Mouse (Mus musculus) T-helper 2 cell (primary cell): ENCODE measurements around the gene Sema6d.

Experiments
- in situ Hi-C: fragments of 300-600 bp; cut with MboI, MseI; formaldehyde crosslinking; loops from one replicate; pipeline ENCODE4 v1.15.1; 2025; ENCODE audit warnings: high pct_unique_total_duplicates

Sema6d gene

DNA sequence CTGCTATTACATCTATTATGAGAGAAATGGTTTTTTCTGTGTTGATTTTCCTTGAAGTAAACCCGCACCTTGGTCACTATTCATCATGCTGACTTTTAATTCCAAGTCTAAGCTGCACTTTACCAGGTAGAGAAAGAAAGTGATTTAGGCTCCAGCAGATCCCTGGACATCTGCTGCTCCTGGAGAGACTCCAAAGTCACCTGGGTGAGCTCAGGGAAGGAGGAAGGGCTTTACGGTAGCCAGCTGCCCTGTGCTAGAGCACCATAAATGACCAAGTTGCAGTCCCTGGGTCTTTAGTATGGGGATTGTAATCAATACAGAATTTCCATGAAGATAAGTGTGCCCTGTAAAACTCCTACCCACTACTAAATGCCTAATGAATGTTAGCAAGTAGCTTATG is 309.8 kb downstream of the Sema6d start:
- in situ Hi-C loops = loop anchor here (10.0 kb wide), 1 partner anchor 1515 kb away; no protein-coding TSS in a partner anchor

DNA sequence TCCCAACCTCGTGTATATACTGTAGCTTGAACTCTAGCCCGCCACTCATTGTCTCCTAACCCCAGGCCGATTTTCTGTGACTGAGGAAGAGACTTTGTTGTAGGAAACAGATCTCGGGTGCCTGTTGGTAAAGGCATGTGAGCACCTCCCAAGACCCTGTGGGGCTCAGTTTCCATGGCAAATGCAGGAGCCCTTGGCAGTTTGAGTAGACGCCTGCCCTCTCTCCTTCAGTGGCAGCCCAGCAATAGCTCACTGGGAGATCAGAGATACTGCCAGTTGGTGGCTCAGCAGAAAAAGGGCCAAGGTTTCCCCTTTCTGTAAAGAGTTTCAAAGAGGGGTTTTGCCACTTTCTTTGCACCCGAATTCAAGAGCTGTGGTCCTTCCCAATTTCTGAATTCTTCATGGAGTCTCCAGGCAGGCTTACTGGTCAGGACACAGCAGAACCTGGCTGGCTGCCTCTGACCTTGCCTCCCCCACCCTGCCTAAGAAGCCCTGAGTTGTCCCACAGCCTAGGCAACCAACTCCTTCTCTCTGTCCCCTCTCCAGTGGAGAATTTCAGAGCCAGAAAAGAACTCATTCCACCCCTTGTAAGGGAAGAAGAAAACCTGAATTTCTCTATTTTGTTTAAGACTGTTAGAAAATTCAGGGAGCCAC is 312.1 kb downstream of the Sema6d start:
- in situ Hi-C loops = loop anchor here (10.0 kb wide), 1 partner anchor 1517 kb away; no protein-coding TSS in a partner anchor

DNA sequence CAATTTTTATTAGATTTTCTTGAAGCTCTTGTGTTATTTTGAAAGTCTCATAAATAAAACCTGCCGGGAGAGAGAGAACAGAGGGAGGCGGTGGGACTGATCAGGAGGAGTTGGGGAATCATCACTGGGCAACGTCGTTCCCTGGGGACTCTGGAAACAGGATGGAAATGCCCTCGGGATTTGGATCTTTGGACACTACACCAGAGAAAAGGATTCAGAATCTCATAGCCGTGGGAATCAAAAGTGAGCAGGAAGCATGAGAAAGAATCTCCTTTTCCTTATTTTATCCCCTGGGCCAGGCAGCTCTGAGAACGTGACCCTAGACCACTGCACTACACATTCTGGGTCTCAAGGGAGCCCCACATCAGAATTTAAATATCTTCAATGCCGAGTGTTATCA is 313.8 kb downstream of the Sema6d start:
- in situ Hi-C loops = loop anchor here (10.0 kb wide), 1 partner anchor 1519 kb away; no protein-coding TSS in a partner anchor

DNA sequence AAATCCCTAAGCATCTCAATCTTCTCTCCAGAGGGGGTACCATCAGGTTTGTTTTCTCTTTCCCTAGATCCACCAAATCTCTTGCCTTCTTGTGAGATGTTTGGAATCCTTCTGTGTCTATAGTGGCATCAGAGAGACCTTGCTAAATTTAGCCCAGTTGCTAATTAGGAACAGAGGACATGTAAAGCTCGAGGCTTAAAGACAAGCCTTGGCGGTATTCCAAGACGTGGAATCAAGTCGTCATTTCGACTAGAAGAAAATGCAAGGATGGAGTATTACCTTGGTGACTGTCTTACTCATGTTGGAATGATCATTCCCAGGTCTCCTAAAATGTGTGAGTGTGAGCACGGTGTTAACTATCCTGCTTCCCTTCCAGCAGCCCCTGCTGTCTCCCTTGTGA is 314.2 kb downstream of the Sema6d start:
- in situ Hi-C loops = loop anchor here (10.0 kb wide), 1 partner anchor 1519 kb away; no protein-coding TSS in a partner anchor

DNA sequence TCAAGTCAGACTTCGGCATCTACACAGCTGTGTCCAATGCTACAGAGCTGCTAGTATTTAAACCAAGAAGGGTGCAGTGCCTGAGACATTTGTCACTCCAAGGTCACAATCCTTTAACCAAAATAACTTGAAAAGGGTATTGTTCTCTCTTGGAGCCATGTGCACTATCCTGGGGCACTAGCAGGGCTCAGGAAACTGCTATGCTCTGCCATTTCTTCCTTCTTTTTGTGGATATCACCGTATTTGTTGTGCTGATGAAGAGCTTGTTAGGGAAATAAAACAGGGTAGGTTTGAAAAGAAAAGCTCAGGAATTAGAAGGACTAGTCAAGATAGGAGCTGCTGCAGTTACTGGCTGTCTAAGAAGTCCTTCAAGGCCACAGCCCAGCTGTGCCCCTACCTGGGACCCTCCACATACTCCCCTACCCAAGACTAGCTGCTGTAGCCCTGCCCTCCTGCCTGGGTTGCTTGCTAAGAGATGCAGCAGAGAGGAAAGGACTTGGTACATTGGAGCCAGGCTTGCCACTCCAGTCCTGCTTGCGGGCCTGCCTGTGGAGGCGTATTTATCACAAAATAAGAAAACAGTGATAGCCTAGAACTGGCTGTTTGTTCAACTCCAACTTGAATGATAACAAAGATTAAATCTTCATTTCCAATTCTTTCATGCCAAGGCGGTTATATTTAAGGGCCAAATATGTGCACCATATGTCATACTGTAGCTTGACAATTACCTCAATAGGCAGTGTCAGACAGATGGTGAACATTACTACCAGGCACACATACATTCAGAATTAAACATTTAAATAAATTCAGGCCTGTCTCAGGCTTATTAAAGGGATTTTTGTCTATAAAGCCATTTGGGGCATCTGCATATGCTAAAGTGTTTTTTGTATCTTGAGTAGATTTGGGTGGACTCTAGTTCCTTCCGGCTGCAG is 315.1 kb downstream of the Sema6d start:
- in situ Hi-C loops = loop anchor here (10.0 kb wide), 1 partner anchor 1520 kb away; no protein-coding TSS in a partner anchor

DNA sequence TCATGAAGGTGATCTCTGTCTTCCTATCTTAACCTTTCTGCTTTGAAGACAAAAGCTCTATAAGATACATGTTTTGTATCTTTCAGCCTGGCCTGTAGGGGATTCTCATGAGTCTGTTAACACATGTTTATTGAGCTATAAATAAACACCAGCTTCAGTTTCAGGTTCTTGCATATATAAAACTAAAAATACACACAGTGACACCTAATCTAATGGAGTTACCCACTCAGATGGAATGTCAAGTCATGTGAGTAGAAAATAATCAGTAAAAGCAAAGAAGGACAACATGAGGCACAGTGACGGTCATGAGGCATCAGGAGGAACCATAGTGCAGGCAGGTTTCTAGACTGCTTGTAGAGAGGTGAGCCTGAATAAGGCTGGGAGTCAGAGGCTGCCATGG is 319.2 kb downstream of the Sema6d start:
- in situ Hi-C loops = loop anchor here (10.0 kb wide), 1 partner anchor 1524 kb away; no protein-coding TSS in a partner anchor

DNA sequence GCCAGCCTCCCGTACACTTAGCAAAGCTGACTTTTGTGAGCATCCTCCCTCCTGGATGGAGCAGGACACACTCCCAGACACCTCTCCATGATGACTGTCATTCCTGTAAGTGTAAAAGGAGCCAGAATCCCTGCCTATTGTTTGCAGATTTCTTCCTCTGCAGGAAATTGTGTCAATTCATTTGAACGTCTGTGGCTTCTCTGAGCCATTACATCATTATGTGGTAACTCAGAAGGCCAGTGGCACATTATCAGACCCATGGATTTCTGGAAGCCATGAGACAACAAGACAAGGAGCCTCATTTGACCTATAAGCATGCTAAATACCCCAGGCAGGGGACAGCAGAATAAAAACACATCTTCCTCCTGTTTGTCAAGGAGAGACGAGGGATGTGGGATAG is 327.0 kb downstream of the Sema6d start:
- in situ Hi-C loops = loop anchor here (5.0 kb wide), 1 partner anchor 71 kb away; no protein-coding TSS in a partner anchor

DNA sequence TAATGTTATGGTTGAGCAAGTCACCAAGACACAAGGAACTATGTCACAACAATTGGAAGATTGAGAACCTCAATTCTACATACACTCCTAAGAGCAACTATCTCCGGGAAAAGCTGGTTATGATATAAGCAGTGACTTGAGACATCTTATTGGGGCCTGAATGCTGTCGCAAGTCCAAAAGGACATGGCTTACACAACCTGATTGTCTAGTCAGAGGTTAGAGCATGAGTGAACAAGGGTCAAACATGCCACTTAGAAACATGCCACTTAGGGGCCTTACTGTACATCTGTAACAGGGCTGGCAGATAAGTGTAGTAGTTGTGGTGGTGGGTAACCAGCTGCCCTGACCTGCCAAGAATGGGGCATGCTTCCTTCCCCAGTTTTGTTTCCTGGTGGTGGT is 328.6 kb downstream of the Sema6d start:
- in situ Hi-C loops = loop anchor here (5.0 kb wide), 1 partner anchor 69 kb away; no protein-coding TSS in a partner anchor

DNA sequence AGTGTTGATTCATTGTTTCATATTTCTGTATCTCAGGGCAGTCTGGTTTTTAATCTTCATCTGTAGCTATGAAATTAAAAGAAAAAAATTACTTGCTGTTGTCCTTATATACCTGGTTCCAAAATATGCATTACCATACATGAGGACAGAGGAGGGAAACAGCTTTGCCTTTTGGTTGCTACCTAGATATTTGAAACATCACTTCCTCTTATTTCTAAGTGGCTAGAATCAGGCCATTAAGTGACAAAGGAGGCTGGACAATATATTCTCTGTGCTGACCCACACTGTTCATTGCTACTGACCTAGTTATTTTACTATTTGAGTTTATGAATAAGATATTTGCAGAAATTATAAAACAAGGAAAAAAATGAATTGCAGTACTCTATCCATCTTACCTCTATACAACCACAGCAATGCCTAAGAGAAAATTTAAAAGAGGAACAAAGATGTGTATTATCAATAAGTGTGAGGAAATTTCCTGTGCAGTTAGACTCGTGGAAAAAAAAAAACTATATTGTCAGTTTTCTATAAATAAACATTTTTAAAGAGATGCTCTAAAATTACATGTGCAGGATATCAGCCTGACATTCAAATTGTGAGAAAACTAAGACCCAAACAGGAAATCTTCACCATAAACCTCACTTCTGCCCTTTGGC is 330.5 kb downstream of the Sema6d start:
- in situ Hi-C loops = no loop called here

DNA sequence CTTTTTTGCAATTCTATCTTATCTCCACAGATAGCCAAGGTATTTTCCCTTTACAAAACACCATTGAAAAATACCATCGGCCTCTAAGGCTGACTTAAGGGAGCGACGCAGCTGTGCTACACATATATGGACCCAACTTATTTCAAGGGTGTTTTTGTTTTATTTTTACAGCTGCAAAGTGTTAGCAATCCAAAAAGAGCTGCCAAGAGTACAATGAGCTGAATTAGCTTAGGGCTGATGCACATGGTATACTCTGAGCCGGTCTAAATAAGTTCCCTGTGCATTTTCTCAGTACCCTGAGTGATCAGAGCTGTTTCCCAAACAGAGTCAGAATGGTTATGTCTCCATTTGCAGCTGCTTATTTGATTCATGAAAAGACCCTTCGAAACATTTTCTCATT is 340.0 kb downstream of the Sema6d start:
- in situ Hi-C loops = no loop called here

DNA sequence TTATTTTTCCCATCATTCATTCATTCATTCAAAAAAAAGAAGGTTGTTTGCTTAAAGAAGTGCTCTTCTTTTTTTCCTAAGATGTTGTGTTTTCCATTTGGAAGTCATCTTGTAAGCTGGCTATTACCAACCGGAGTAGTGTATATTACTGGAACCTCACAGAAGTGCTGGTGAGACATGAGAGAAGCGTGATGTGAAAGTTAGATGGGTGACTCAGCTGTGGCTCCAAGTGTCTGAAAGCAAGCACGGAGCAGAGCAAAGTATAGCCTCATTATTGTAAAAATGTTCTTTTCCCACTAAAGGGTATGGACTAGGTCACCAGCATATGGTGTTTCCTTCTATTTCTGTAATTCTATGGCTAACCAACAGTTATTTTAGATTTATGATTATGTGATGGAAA is 340.9 kb downstream of the Sema6d start:
- in situ Hi-C loops = no loop called here

DNA sequence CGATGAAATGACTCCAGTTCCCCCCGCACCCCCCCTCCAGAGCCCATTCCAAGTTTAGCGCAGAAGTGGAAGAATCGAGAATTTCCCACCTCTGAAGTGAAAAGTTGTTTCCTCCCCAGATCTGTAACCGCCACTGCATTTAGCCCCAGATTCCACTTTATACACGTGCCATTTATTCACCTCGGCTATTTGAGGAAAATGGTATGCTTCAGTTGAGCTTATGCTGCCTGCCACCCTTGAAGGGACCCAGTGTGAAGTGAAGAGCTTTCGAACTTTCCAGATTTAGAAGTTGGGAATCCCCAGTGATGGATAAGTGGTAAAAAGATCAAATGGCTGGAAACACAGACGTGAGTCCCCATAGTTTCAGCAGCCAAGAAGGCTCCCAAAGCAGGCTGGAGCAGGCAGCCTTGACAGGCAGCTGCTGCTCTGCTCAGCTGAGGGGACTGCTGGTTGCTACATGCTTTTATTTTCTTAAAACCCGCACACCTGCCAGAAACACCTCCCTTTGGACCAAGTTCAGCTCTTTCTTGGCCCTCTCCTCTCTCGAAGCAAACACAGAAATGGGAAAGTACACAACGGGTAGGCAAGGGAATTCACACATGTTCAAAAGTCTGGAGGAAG is 345.7 kb downstream of the Sema6d start:
- in situ Hi-C loops = no loop called here

DNA sequence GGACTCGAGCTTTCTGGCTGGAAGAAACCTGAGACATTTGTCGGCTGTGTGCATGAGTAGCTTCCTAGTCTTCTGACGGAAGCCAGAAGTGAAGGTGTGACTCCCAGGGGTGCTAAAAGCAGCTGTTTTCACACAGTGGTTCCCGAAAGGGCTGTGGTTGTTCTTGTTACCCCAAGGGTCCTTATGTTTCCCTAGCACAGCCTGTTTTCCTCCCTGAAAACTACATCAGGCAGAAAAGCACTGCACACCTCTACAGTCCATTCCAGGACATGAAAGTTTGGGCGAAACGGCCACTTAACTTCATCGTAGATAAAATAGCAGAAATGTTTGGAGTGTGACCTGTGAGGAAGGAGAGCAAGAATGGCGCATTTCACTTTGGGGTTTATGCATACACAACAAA is 346.9 kb downstream of the Sema6d start:
- in situ Hi-C loops = no loop called here

DNA sequence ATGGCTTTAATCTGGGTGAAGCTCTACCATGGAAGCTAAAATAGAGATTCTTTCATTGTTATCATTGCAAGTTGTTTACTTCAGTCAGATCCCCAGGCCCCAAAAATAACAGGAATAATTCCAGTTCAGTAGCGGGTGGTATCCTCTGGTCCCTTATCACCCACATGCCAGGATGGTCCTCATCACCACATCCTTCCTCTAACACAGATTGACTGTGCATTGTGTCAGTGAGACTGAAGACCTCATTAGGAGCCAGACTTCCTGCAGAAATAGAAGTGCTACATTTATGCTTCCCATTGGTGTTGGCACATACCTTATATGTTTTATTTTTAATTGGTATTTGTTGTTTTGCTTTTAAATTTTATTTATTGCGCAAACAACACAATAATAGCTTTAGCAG is 354.4 kb downstream of the Sema6d start:
- in situ Hi-C loops = no loop called here

DNA sequence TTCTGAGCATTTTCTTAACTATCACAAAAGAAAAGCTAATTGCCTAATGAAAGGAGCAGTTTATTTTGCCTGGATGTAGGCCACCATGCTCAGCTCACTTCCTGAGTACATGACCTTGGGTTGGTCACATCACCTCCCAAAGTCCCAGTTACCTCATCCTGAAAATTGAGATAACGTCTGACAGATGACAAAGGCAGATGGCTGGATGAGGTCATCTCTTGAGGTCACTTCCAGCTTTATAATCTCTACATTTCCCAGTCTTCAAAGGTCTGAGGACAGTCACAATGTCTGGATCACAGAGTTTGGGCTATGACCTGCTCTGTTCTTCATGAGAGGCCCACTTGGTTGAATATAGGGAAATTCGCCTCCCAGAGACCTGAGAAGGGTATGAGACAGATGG is 366.1 kb downstream of the Sema6d start:
- in situ Hi-C loops = no loop called here

DNA sequence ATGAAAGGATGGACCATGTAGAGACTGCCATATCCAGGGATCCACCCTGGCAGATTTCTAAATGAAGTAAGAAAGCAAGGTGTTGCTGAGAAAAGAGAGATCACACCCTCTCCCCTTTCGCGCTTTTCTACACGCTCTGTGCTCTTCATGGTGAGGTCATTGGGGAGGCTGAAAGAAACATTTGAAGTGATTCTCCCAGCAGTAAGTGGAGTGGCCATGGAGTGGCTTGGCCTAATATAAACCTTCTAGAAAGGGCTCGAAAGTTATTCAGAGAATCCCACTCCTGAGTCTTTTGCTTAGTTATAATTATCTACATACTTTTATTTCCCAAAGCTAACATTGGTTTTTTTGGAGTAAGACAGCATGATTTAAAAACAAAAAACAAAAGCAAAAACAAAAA is 367.2 kb downstream of the Sema6d start:
- in situ Hi-C loops = no loop called here

DNA sequence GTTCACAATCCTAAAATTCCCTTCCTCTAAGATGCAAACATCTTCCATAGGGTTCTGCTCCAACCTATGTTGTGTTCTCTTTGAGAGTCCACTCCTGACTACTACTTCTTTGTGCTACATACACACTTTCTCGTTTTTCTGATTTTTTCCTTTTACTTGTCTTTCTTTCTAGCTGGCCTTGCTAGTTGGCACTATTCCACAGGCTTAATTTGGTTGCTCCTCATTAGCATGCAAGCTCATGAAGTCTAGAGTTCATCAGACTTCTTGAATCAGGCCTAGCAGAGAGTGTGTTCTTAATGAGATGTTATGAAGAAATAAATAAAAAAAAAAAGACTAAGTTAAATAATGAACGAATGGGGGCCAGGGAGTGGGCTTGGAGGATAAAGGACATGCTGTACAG is 368.3 kb downstream of the Sema6d start:
- in situ Hi-C loops = no loop called here

DNA sequence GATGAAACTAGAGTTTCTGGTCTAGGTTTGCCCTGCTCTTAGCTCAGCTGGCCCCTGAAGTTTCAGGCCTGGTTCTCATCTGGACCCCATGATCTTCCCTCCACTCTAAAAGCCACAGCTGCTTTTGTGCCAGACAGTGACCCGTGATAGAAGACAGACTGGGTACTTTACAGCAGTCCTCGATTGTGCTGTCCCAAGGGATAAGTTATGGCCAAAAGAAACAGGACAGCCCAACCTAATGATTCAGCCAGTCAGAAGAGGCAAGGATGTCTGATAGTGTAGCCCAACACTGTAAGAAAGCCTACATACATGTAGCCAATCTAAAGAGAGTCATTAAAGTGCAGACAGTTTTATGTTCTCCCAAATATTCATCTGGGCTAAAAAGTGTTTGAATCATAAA is 371.2 kb downstream of the Sema6d start:
- in situ Hi-C loops = no loop called here

DNA sequence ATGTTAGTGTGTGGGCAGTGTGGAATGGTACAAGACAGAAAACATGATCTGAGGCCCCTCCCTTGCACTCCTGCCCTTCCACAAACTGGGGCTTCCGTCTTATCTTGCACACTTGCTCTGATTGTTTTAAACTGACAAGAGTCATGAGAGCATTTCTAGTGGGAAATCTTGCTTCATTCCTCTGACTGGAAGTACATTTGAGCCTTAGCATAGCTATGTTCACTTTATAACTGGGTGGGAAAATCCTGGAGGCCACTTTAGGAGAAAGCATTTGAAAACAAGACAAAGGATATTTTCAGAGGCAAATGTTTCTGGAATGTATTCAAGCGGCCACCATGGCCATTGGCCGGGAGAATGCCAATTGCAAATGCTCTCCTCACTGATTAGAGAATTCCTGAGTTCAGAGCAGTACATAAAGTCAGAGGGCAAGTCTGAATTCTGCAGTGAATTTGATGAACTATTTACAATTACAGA is 371.6 kb downstream of the Sema6d start:
- in situ Hi-C loops = no loop called here

DNA sequence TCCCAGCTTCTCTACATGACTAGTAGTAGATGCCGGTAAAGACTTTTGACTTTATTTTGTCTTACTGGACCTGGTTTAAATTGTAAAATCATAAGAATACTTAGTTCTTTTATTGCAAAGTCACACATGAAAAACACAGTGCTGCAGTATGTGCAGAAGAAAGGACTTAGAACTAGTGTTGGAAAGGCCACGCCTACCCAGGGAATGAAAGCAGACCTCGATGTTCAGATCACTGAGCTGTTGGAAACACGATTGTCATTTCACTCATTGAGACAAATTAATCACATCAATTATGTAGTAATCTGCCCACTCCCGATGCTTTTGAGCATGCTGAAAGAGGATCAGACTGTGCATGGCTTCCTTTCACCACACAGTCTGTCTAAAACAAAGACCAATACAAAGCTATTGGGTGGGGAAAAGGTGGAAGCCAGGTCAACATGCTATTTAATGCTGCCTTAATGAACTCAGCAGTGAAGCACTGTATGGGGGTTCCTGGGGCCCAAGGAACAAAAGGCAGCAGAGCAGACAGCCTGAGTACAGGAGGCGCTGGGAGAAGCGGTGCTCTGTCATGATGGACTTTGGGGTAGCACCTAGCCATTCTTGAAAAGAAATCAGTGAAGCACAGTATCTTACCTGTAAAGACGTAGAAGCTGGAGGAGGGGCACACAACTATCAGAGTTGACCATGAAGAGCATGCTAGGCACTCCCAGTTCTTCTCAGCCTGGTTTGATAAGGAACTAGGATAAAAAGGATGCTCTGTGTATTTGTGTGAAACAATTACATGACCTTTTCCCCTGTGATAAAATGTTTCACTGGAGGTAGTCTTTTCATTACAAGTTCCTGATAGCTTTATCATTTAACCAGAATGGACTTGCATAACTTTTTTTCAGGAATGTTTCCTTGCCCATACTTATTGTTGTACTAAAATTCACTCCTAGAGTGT is 375.5 kb downstream of the Sema6d start:
- in situ Hi-C loops = no loop called here
